Mouse (Mus musculus): ENCODE measurements around the gene Endog.

- no peak for TF ChIP-seq CTCF (IDR thresholded peaks at IDR 0.05; ENCODE audit: low read depth, low read length)
- no peak for TF ChIP-seq POLR2A (IDR thresholded peaks at IDR 0.05; ENCODE audit: extremely low read depth, insufficient read depth, low read length)
Observed at GRCm38 (mm10) chr2:30134928-30135620, 36.2 kb upstream of the Endog start.

All from liver, adult 2 months (tissue).